Mouse (Mus musculus) embryonic facial prominence, embryonic 12.5 days (tissue): ENCODE measurements around the gene Tsen34. TPM values are rescaled to one million over a fixed set of nuclear protein-coding genes. Genes with fewer than 3 reads are reported as not detected.

Source experiments
- microRNA-seq: library from miRNA; unstranded; fragments of <30 nt; microRNA quantifications from one replicate; pipeline ENCODE4, GENCODE M21; 2017
- polyA plus RNA-seq: library from polyadenylated mRNA; unstranded; fragments of >200 nt; fragmentation: Nextera tagmentation; extraction: Ambion mirVana; gene quantifications from 2 replicates; pipeline ENCODE4 v1.2.1, GENCODE M21; 2016

The Tsen34 gene
- polyA plus RNA-seq, 1 experiment from 2014 or later: 284 TPM

Small RNAs within 50 kb of the gene (microRNA-seq; reads per million reads assigned to microRNA genes)
- 3.3 reads per million, percentile 15 among the genes with 10 or more reads in this experiment for gene Mir3572

Other genes starting within 250 kb of the Tsen34 start
- gene Tarm1, start 190.2 kb upstream of the Tsen34 start, polyA plus RNA-seq: not detected in 2 replicates
- 0.22 and 0.23 TPM in 2 replicates for gene Oscar, start 76.7 kb upstream of the Tsen34 start, polyA plus RNA-seq
- 367 and 407 TPM in 2 replicates for gene Ndufa3, start 75.5 kb upstream of the Tsen34 start, polyA plus RNA-seq
- 38.0 and 38.8 TPM in 2 replicates for gene Tfpt, start 62.9 kb upstream of the Tsen34 start, polyA plus RNA-seq
- 129 and 130 TPM in 2 replicates for gene Prpf31, start 62.9 kb upstream of the Tsen34 start, polyA plus RNA-seq
- 65.5 and 66.1 TPM in 2 replicates for gene Cnot3, start 47.6 kb upstream of the Tsen34 start, polyA plus RNA-seq
- 23.4 and 24.6 TPM in 2 replicates for gene Leng1, start 27.0 kb upstream of the Tsen34 start, polyA plus RNA-seq
- 6.2 and 7.4 TPM in 2 replicates for gene Tmc4, start 15.3 kb upstream of the Tsen34 start, polyA plus RNA-seq
- gene Mboat7, start 660 bp downstream of the Tsen34 start, polyA plus RNA-seq: 58.3 and 60.8 TPM in 2 replicates
- gene Rps9, start 11.1 kb downstream of the Tsen34 start, polyA plus RNA-seq: 1,360 and 1,379 TPM in 2 replicates
- gene Pirb, start 27.5 kb downstream of the Tsen34 start, polyA plus RNA-seq: 0.08 TPM in 1 of 2 replicates, not detected in the other
- not detected in 2 replicates for gene Gm15448, start 132.8 kb downstream of the Tsen34 start, polyA plus RNA-seq
- 0.09 and 0.17 TPM in 2 replicates for gene Pira2, start 152.2 kb downstream of the Tsen34 start, polyA plus RNA-seq
- not detected in 2 replicates for gene Gm14548, start 205.3 kb downstream of the Tsen34 start, polyA plus RNA-seq
- gene Lilra6, start 222.6 kb downstream of the Tsen34 start, polyA plus RNA-seq: 0.14 TPM in 1 of 2 replicates, not detected in the other